Mouse (Mus musculus) left cerebral cortex, adult 2 months (tissue): Measurements from ENCODE around the gene Bri3. TPM values are rescaled to one million over a fixed set of nuclear protein-coding genes. Genes with fewer than 3 reads are reported as not detected.

Experiments
- DNase-seq, 2 experiments: peaks; one replicate each; pipeline ENCODE4 v3.0.0; 2021 to 2022; ENCODE audit warnings: low spot score in 2 of 2, mixed read lengths in 1 of 2; ENCODE audit errors: extremely low spot score in 1 of 2
- H3K27ac ChIP-seq: fragments of 200-600 bp; 2 replicates; pipeline ENCODE4 v1.8.1; 2022
- H3K4me3 ChIP-seq: fragments of 200-600 bp; 2 replicates; pipeline ENCODE4 v1.8.1; 2022
- CTCF ChIP-seq: fragments of 200-600 bp; IDR thresholded peaks from 2 replicates; pipeline ENCODE4 v1.8.1; 2022; ENCODE audit warnings: antibody characterized with exemption, mild to moderate bottlenecking, moderate library complexity
- intact Hi-C: fragments of 180-260 bp; cut with DNase I; formaldehyde crosslinking; loops from one replicate; pipeline ENCODE4 v1.15.1; 2025
- total RNA-seq, 2 experiments: library from RNA; stranded (reverse); gene quantifications; 2 replicates each; pipeline ENCODE4 v1.2.3; 2021

Gene Bri3
- total RNA-seq, 2 experiments from 2014 or later = 65.5 to 72.7 TPM

- TF ChIP-seq CTCF = no peak
- no peak overlapping the region for H3K27ac ChIP-seq
- DNase-seq = no peak
- intact Hi-C loops = no loop called here
- no peak overlapping the region for H3K4me3 ChIP-seq
Observed at GRCm38 (mm10) chr5:144286591-144287266, 42.5 kb downstream of the Bri3 start.

DNA sequence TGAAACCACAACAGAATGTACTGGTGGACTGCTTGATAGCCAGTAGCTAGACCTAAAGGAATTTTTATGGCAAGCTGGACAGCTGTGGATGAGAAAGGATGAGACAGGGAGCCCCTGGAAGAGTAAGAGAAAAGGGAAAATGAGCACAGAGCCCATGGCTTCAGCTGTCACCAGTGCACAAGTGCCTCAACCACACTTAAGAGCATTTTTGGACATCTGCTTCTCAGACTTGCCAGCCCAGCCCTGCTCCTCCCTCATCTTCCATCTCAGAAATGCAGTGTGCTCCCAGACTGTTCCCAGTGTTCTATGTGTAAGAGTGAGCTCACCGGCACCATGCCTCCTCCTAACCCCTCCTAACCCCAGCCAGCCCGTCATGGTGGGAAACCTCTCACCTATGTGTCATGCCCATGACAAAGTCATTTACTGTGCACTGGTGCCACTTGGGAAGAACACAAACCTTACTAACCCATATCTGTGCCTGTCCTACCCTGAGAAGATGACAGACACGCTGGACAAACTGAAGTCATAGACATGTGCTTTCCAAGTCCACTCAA is 43.1 kb downstream of the Bri3 start:
- intact Hi-C loops = no loop called here

GRCm38 (mm10) chr5:144288391-144288790 is 44.2 kb downstream of the Bri3 start:
- no peak for DNase-seq
- Histone ChIP-seq H3K4me3 (no peak overlapping the region), H3K27ac (no peak overlapping the region)
- no peak for TF ChIP-seq CTCF
- intact Hi-C loops = no loop called here

More for the DNA sequence above, 43.1 kb downstream of the Bri3 start:
- no peak for TF ChIP-seq CTCF
- Histone ChIP-seq H3K27ac (no peak overlapping the region), H3K4me3 (no peak overlapping the region)
- no peak for DNase-seq

DNA sequence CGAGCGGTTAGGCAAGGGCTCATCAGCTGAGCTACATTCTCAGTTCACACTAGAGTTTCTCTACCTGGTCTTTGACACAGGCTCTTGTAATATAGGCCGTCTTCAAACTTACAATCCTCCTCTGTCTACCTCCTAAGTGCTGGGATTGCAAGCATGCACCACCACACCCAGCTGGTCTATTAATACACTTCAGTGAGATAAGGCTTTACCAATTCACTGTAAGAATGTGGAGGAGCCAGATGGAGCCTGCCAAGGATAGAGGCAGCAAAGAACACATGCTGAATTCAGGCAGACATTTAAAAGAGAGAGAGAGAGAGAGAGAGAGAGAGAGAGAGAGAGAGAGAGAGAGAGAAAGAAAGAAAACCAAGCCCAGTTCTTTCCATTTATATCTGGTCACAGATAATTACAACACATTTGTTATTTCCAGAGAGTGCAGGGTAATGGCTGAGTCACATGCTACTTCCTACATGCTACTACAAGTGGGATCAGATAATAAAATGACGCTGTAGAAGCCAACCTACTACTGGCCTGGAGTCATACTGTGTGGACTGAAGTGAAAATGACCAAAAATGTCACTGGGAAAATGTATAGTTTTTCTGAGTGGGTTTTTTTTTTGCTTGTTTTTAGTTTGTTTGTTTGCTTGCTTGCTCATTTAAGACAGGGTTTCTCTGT is 45.7 kb downstream of the Bri3 start:
- TF ChIP-seq CTCF = no peak
- H3K4me3 ChIP-seq = no peak overlapping the region
- no peak for DNase-seq
- no peak overlapping the region for H3K27ac ChIP-seq
- intact Hi-C loops = no loop called here

DNA sequence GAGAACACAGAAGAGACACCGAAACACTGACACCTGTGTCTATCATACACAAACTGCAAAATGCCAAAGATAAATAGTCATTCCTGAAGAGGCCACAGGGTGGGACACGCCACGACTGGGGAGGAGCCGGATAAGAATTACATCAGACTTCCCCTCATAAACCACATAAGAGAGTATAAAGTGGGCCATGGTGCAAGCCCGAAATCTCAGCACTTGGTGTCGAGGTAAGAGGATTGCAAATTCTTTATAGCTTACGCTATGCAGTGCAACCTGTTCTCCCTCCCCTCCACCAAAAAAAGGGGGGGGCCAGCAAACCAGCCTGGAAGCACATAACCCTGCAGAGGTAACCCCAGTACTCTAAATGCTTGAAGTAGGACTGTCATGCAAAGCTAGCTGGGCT is 50.7 kb downstream of the Bri3 start:
- Histone ChIP-seq H3K27ac (no peak overlapping the region), H3K4me3 (no peak overlapping the region)
- intact Hi-C loops = no loop called here
- no peak for DNase-seq
- TF ChIP-seq CTCF = no peak

- no peak for TF ChIP-seq CTCF
Observed at GRCm38 (mm10) chr5:144295357-144295756, 51.1 kb downstream of the Bri3 start.

DNA sequence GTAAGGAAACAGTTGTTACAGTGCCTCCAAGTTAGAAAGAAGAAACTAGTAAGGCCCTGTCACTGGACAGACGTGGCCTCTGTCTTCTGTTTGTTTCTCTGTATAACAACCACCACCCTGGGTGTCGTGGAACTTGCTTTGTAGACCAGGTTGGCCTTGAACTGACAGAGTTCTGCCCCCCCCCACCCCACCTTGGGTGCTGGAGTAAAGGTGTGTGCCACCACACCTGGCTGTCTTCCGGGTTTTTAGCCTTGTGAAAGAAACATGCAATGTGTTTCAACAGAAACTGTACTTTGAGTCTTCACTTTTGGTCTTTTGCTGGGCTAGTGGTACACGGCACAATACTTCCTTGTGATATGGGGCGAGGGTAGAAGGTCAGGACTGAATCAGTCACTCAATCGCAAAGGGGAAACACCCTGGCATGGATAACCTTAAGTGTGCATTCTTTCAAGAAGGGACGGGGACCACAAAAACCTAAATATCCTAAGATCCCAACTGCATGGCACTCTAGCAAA is 51.9 kb downstream of the Bri3 start:
- no peak overlapping the region for H3K27ac ChIP-seq
- TF ChIP-seq CTCF = no peak
- DNase-seq = no peak
- H3K4me3 ChIP-seq = no peak overlapping the region
- intact Hi-C loops = no loop called here

More at GRCm38 (mm10) chr5:144295357-144295756, 51.1 kb downstream of the Bri3 start:
- Histone ChIP-seq H3K27ac (no peak overlapping the region), H3K4me3 (no peak overlapping the region)
- no peak for DNase-seq
- intact Hi-C loops = no loop called here

DNA sequence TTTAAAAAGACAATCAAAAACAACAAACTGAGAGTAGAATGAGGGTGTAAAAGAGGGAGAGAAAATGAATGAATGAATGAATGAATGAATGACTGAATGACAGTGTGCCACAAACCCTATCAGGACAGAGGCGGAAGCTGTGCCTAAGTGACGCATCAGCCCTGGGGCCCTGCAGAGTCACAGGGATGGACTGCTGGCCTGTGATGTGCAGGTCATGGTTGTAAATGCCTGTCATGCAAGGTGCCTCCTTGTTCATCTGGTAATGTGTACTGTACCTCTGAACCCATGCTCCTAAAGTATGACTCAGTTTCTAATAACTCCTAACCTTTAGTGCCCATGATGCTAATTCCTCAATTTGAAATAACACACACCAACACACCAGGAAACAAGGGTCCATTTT is 58.8 kb downstream of the Bri3 start:
- no peak for TF ChIP-seq CTCF
- intact Hi-C loops = no loop called here
- Histone ChIP-seq H3K27ac (no peak overlapping the region), H3K4me3 (no peak overlapping the region)
- DNase-seq = no peak

DNA sequence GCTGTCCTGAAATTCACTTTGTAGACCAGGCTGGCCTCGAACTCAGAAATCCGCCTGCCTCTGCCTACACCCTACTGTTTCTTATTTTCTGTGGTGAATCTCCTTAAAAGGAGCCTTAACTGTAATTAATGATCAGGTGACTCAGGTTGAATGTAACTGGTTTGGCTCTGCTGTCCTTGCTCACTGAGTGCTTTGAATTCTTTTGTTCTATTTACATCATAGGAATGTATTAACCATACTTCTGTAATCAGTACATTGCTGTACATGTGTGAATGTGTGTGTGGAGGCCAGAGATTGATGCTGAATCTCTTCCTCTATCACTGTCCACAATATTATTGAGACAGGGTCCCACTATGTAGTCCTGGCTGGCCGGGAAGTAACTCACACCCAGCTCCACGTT is 64.7 kb downstream of the Bri3 start:
- no peak overlapping the region for H3K27ac ChIP-seq
- no peak for TF ChIP-seq CTCF
- intact Hi-C loops = no loop called here
- no peak for DNase-seq
- H3K4me3 ChIP-seq = no peak overlapping the region

GRCm38 (mm10) chr5:144312183-144312582 is 67.9 kb downstream of the Bri3 start:
- intact Hi-C loops = no loop called here
- no peak for TF ChIP-seq CTCF
- no peak for DNase-seq
- Histone ChIP-seq H3K4me3 (no peak overlapping the region), H3K27ac (no peak overlapping the region)

- H3K27ac ChIP-seq = no peak overlapping the region
- intact Hi-C loops = no loop called here
- no peak overlapping the region for H3K4me3 ChIP-seq
- TF ChIP-seq CTCF = no peak
- no peak for DNase-seq
Observed at GRCm38 (mm10) chr5:144313335-144313734, 69.1 kb downstream of the Bri3 start.

GRCm38 (mm10) chr5:144314731-144315494 is 70.7 kb downstream of the Bri3 start:
- no peak for DNase-seq
- no peak for TF ChIP-seq CTCF
- Histone ChIP-seq H3K27ac (no peak overlapping the region), H3K4me3 (no peak overlapping the region)
- intact Hi-C loops = no loop called here
